Mouse (Mus musculus) heart, adult 2 months (tissue): ENCODE measurements around the gene Snd1.

ENCODE experiments used
- CTCF ChIP-seq: fragments of 200-600 bp; IDR thresholded peaks from 2 replicates; pipeline ENCODE4 v1.8.1; 2022; ENCODE audit warnings: antibody characterized with exemption, mild to moderate bottlenecking, moderate library complexity
- EP300 ChIP-seq: fragments of 200-500 bp; IDR thresholded peaks from 2 replicates; pipeline ENCODE4 v1.6.1; 2011; ENCODE audit warnings: low read depth, low read length, control low read depth; ENCODE audit not compliant: insufficient read depth

DNA sequence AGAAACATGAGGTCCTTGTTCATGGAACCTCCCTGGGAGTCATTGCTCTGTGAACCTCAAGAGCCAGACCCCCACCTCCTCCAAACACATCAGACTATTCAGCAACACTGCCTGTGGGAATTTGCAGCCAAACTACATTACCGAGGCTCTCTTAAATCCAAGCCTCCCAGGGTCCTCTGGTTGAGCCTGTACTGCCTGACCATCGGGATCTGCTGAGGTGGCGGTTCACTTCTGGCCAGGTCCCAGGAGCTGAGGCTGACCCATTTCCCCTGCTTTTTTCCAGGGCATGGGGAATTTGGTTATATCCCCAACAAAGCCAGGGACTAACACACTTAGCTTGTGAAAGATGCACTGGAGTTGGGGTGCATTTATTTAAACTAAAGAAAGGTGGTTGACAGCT, 352.6 kb downstream of the Snd1 start:
- TF ChIP-seq CTCF (no peak), EP300 (no peak)
